Mouse (Mus musculus) macrophage (primary cell): ENCODE results near the gene Gp5. TPM values are rescaled to one million over a fixed set of nuclear protein-coding genes. Genes with fewer than 3 reads are reported as not detected.

Experiments used
- H3K27ac ChIP-seq: fragments of 350-480 bp; formaldehyde crosslinking; 2 replicates; pipeline ENCODE4 v1.9.0; 2021
- H3K36me3 ChIP-seq: fragments of 350-480 bp; formaldehyde crosslinking; 2 replicates; pipeline ENCODE4 v1.9.0; 2021; ENCODE audit errors: inconsistent target
- H3K4me3 ChIP-seq: fragments of 350-480 bp; formaldehyde crosslinking; 2 replicates; pipeline ENCODE4 v1.9.0; 2021; ENCODE audit errors: inconsistent target
- H3K79me2 ChIP-seq: fragments of 350-480 bp; formaldehyde crosslinking; 2 replicates; pipeline ENCODE4 v1.9.0; 2021; ENCODE audit errors: inconsistent target
- WGBS: methylation state at CpG from one replicate; pipeline ENCODE4 v1.1.7; 2026; ENCODE audit warnings: inconsistent platforms; ENCODE audit not compliant: missing documents; 5-methylcytosine and 5-hydroxymethylcytosine counted together
- polyA plus RNA-seq: library from polyadenylated mRNA; stranded (reverse); fragments of 250-400 nt; gene quantifications from 3 replicates; pipeline ENCODE4 v1.2.4, GENCODE M21; 2018; ENCODE audit warnings: inconsistent platforms

The Gp5 gene
- polyA plus RNA-seq, 1 experiment from 2014 or later: 0.60 TPM

GRCm38 (mm10) chr16:30296601-30297275 lies 13.8 kb downstream of the Gp5 start:
- WGBS: 94% methylated on average over 11 of the region's 11 CpGs
- H3K4me3 ChIP-seq: no peak overlapping the region
- no peak overlapping the region for H3K27ac ChIP-seq
- no peaks in the 10 kb centered on the region for H3K36me3 ChIP-seq
- no peaks in the 10 kb centered on the region for H3K79me2 ChIP-seq

- no peak overlapping the region for H3K4me3 ChIP-seq
- no peaks in the 10 kb centered on the region for H3K79me2 ChIP-seq
- whole genome bisulfite sequencing: 82% methylated on average over 7 of the region's 7 CpGs
- no peak overlapping the region for H3K27ac ChIP-seq
- H3K36me3 ChIP-seq: no peaks in the 10 kb centered on the region
Measured at GRCm38 (mm10) chr16:30295106-30295505, 15.5 kb downstream of the Gp5 start.

- H3K4me3 ChIP-seq: no peak overlapping the region
- H3K27ac ChIP-seq: no peak overlapping the region
- no peaks in the 10 kb centered on the region for H3K79me2 ChIP-seq
- WGBS: 92% methylated on average over 6 of the region's 6 CpGs
- H3K36me3 ChIP-seq: no peaks in the 10 kb centered on the region
Measured at GRCm38 (mm10) chr16:30290436-30290835, 20.1 kb downstream of the Gp5 start.

- Histone ChIP-seq H3K36me3 (no peaks in the 10 kb centered on the region), H3K4me3 (no peak overlapping the region), H3K27ac (no peak overlapping the region), H3K79me2 (no peaks in the 10 kb centered on the region)
- WGBS: 95% methylated on average over 4 of the region's 4 CpGs
Measured at GRCm38 (mm10) chr16:30285701-30286100, 24.9 kb downstream of the Gp5 start.

GRCm38 (mm10) chr16:30283743-30284337 lies 26.7 kb downstream of the Gp5 start:
- Histone ChIP-seq H3K36me3 (no peaks in the 10 kb centered on the region), H3K79me2 (no peaks in the 10 kb centered on the region), H3K27ac (no peak overlapping the region), H3K4me3 (no peak overlapping the region)
- WGBS: 5% methylated on average over 15 of the region's 15 CpGs

- no peak within 1 kb of the TSS for H3K4me3 ChIP-seq
- H3K27ac ChIP-seq: no peak within 1 kb of the TSS
- WGBS: 23% methylated on average over 34 of the region's 34 CpGs
- H3K79me2 ChIP-seq: no peaks in the 10 kb centered on the region
- H3K36me3 ChIP-seq: no peaks in the 10 kb centered on the region
Measured at GRCm38 (mm10) chr16:30282844-30283495, 27.6 kb downstream of the Gp5 start, which contains the start of gene Lrrc15. Gene Lrrc15 (minus strand): TSS chr16:30283256.

- 49% methylated on average over 4 of the region's 4 CpGs for WGBS
- Histone ChIP-seq H3K79me2 (no peaks in the 10 kb centered on the region), H3K4me3 (no peak overlapping the region), H3K27ac (no peak overlapping the region), H3K36me3 (no peaks in the 10 kb centered on the region)
Measured at GRCm38 (mm10) chr16:30280676-30281297, 29.8 kb downstream of the Gp5 start.

GRCm38 (mm10) chr16:30278406-30278805 lies 32.2 kb downstream of the Gp5 start:
- no peaks in the 10 kb centered on the region for H3K79me2 ChIP-seq
- no peak overlapping the region for H3K4me3 ChIP-seq
- 89% methylated on average over 8 of the region's 11 CpGs for WGBS
- H3K36me3 ChIP-seq: no peaks in the 10 kb centered on the region
- no peak overlapping the region for H3K27ac ChIP-seq

- 71% methylated on average over 15 of the region's 15 CpGs for WGBS
- Histone ChIP-seq H3K36me3 (no peaks in the 10 kb centered on the region), H3K79me2 (no peaks in the 10 kb centered on the region), H3K27ac (no peak overlapping the region), H3K4me3 (no peak overlapping the region)
Measured at GRCm38 (mm10) chr16:30275558-30276340, 34.8 kb downstream of the Gp5 start.

GRCm38 (mm10) chr16:30273065-30273464 lies 37.5 kb downstream of the Gp5 start:
- no peak overlapping the region for H3K27ac ChIP-seq
- 96% methylated on average over 8 of the region's 8 CpGs for WGBS
- H3K36me3 ChIP-seq: no peaks in the 10 kb centered on the region
- H3K4me3 ChIP-seq: no peak overlapping the region
- H3K79me2 ChIP-seq: no peaks in the 10 kb centered on the region

- H3K27ac ChIP-seq: no peak overlapping the region
- H3K79me2 ChIP-seq: no peaks in the 10 kb centered on the region
- H3K36me3 ChIP-seq: no peaks in the 10 kb centered on the region
- WGBS: 51% methylated on average over 6 of the region's 6 CpGs
- H3K4me3 ChIP-seq: no peak overlapping the region
Measured at GRCm38 (mm10) chr16:30271941-30272595, 38.5 kb downstream of the Gp5 start.

- Histone ChIP-seq H3K27ac (no peak overlapping the region), H3K79me2 (no peaks in the 10 kb centered on the region), H3K4me3 (no peak overlapping the region), H3K36me3 (no peaks in the 10 kb centered on the region)
- WGBS: 91% methylated on average over 8 of the region's 8 CpGs
Measured at GRCm38 (mm10) chr16:30271223-30271761, 39.3 kb downstream of the Gp5 start.

- Histone ChIP-seq H3K36me3 (no peaks in the 10 kb centered on the region), H3K79me2 (no peaks in the 10 kb centered on the region), H3K27ac (no peak within 1 kb of the TSS), H3K4me3 (no peak within 1 kb of the TSS)
- WGBS: 95% methylated on average over 5 of the region's 5 CpGs
Measured at GRCm38 (mm10) chr16:30267359-30267758, 43.2 kb downstream of the Gp5 start, which contains the start of gene Cpn2. Gene Cpn2 (minus strand): TSS chr16:30267499.

GRCm38 (mm10) chr16:30266561-30266960 lies 44.0 kb downstream of the Gp5 start:
- Histone ChIP-seq H3K4me3 (no peak overlapping the region), H3K27ac (no peak overlapping the region), H3K79me2 (no peaks in the 10 kb centered on the region), H3K36me3 (no peaks in the 10 kb centered on the region)
- WGBS: 96% methylated on average over 5 of the region's 5 CpGs
